Mouse (Mus musculus) midbrain, embryonic 15.5 days (tissue): ENCODE data around the gene Mapk8ip2. TPM values are rescaled to one million over a fixed set of nuclear protein-coding genes. Genes with fewer than 3 reads are reported as not detected.

Experiments used
- ATAC-seq: fragments of 200-750 bp; cut with Nextera tagmentation; replicated peaks from 2 replicates; pipeline ENCODE4 v1.8.0; 2017; ENCODE audit warnings: moderate TSS enrichment
- H3K27ac ChIP-seq: fragments of 300-500 bp; sonication (generic); 2 replicates; pipeline ENCODE4 v1.5.1; 2015; ENCODE audit warnings: mild to moderate bottlenecking, inconsistent platforms
- H3K27me3 ChIP-seq: fragments of 300-500 bp; sonication (generic); replicated peaks from 2 replicates; pipeline ENCODE4 v1.6.1; 2015; ENCODE audit warnings: inconsistent platforms
- H3K36me3 ChIP-seq: fragments of 300-500 bp; sonication (generic); replicated peaks from 2 replicates; pipeline ENCODE4 v1.6.1; 2015; ENCODE audit warnings: inconsistent platforms
- H3K4me1 ChIP-seq: fragments of 300-500 bp; sonication (generic); 2 replicates; pipeline ENCODE4 v1.6.1; 2015; ENCODE audit warnings: inconsistent platforms
- H3K4me2 ChIP-seq: fragments of 300-500 bp; sonication (generic); 2 replicates; pipeline ENCODE4 v1.6.1; 2015; ENCODE audit warnings: inconsistent platforms, mild to moderate bottlenecking, moderate library complexity
- H3K4me3 ChIP-seq: fragments of 300-500 bp; sonication (generic); 2 replicates; pipeline ENCODE4 v1.5.1; 2015; ENCODE audit warnings: mild to moderate bottlenecking, inconsistent platforms
- H3K9ac ChIP-seq: fragments of 300-500 bp; sonication (generic); 2 replicates; pipeline ENCODE4 v1.6.1; 2015; ENCODE audit warnings: mild to moderate bottlenecking, inconsistent platforms
- H3K9me3 ChIP-seq: fragments of 300-500 bp; sonication (generic); 2 replicates; pipeline ENCODE4 v1.6.1; 2016; ENCODE audit warnings: inconsistent platforms
- WGBS: fragments of 180-500 bp; shearing (Covaris S2); methylation state at CpG from one replicate; pipeline ENCODE4 v1.1.7; 2015; ENCODE audit warnings: mixed read lengths; 5-methylcytosine and 5-hydroxymethylcytosine counted together
- polyA plus RNA-seq: library from polyadenylated mRNA; unstranded; fragments of >200 nt; fragmentation: Nextera tagmentation; extraction: Ambion mirVana; gene quantifications from 2 replicates; pipeline ENCODE4 v1.2.1, GENCODE M21; 2015

Gene Mapk8ip2
- polyA plus RNA-seq, 1 experiment from 2014 or later, result 88.5 TPM

DNA sequence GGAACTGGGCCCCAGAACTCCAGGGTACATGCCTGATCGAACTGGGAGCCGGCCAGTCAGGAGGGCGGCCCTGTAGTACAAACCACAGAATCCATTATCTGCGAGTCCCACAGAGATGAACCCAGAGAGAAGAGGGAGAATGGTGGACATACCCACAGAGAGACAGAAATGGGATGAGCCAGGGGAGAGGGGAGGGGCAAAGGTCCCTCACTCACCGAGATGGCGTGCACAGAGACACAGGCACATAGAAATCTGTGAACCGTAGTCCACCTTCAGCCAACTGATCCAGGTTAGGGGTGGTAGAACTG is 21.5 kb downstream of the Mapk8ip2 start:
- no peak overlapping the region; the same call in 1 of the 2 replicates for H3K27ac ChIP-seq
- peak; percentile 4; the same call in 1 of the 2 replicates for ATAC-seq
- WGBS, result 91% methylated on average over 7 of the region's 7 CpGs
- peak overlapping the region; percentile 73 for H3K4me3 ChIP-seq
- H3K36me3 ChIP-seq, result no peaks in the 10 kb centered on the region
- H3K9ac ChIP-seq, result peak overlapping the region; percentile 78
- H3K4me1 ChIP-seq, result peaks cover 24% of the 10 kb centered on the region
- H3K4me2 ChIP-seq, result peak overlapping the region; percentile 95
- no peaks in the 10 kb centered on the region for H3K27me3 ChIP-seq
- no peaks in the 10 kb centered on the region for H3K9me3 ChIP-seq

DNA sequence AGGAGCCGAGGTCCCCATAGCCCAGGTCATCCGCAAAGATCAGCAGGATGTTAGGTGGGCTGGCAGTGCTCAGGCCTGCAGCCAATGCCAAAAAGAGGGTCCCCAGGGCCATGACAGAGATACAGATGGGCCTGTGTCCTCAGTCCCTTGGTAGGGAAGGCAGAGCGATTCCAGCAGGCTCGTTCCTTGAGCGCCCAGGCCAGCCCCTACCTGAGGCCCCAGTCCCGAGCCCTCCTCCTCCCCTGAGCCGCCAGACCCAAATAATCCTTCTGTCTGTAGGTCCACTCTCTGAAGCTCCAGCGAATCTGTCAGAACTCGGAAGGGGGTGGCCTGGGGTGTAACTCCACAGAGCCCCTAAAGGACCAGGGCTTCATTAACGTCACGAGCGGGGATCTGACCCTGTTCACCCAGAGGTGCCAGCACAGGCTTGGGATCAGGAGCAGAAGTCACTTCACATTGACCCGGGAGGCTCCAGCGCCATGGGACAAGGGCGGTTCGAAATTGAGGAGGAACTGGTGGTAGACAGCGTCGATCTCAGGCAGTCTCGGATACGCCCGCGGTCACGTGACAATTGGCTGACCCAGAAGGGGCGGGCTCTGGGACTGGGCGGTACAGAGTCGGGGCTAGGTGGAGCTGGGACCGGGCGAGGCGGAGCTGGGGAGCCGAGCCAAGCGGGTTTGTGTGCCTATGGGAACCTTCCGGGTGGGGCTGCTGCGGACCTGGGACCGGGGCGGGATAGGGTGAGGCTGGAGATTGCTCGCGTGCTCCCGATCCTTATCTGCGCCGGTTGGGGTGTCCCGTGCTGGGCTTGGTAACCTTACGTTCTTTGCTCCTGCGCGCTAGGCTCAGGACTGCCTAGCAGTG is 22.1 kb downstream of the Mapk8ip2 start:
- peak overlapping the region; percentile 89 for H3K27ac ChIP-seq
- peak overlapping the region; percentile 73 for H3K4me3 ChIP-seq
- no peaks in the 10 kb centered on the region for H3K36me3 ChIP-seq
- H3K4me2 ChIP-seq, result peak overlapping the region; percentile 95
- H3K9ac ChIP-seq, result peak overlapping the region; percentile 78
- H3K4me1 ChIP-seq, result peaks cover 24% of the 10 kb centered on the region
- 8% methylated on average over 44 of the region's 44 CpGs for WGBS
- no peaks in the 10 kb centered on the region for H3K27me3 ChIP-seq
- ATAC-seq, result peak; percentile 97
- no peaks in the 10 kb centered on the region for H3K9me3 ChIP-seq

GRCm38 (mm10) chr15:89476475-89476815 is 22.7 kb downstream of the Mapk8ip2 start:
- peak overlapping the region; percentile 95 for H3K4me2 ChIP-seq
- no peaks in the 10 kb centered on the region for H3K36me3 ChIP-seq
- 10% methylated on average over 5 of the region's 5 CpGs for WGBS
- peak overlapping the region; percentile 73 for H3K4me3 ChIP-seq
- peak overlapping the region; percentile 78 for H3K9ac ChIP-seq
- H3K27ac ChIP-seq, result peak overlapping the region; percentile 89
- H3K4me1 ChIP-seq, result peaks cover 24% of the 10 kb centered on the region
- no peaks in the 10 kb centered on the region for H3K9me3 ChIP-seq
- H3K27me3 ChIP-seq, result no peaks in the 10 kb centered on the region
- no peak; the same call in 1 of the 2 replicates for ATAC-seq

DNA sequence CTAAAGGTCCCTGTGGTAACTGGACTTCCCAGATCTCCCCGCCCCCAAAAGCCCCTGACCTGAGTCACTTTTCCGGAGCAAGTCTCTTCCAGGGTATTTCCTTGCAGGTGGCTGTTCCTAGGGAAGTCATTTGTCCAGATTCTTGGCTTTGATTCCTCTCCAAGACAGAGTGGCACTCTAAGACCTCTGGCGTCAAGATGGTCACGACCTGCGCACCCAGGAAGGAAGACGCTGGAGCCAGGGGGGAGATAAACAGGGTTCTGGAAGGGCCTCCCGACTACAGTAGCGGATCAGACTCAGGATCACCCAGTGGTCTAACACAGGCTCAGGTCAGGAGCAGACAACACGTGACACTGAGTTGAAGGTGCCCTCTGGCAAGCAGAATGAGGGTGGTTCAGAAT is 23.4 kb downstream of the Mapk8ip2 start, which contains the start of gene Arsa:
TSS of gene Arsa (minus strand) at position 335 of the 401 bp plus-strand sequence.
- peak within 1 kb of the TSS; percentile 78 for H3K9ac ChIP-seq
- ATAC-seq, result no peak

DNA sequence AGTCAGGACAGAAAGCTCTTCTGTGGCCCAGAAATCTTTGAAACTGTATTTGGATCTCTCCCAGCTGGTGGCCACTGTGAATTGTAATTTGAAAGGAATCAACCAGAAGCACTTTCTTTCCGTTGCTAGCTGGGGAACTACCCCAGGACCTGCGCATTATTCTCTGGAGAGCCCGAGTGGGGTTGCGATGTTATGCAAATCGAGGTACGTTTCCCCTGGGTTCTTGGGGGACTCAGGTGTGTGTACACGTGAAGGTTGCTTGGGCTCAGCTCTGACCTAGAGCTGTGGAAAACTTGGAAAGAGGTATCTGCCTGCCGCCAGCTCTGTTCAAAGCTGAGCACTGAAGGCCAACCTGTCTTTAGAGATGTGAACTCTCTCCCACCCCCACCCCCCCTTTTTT is 24.1 kb downstream of the Mapk8ip2 start:
- 46% methylated on average over 8 of the region's 8 CpGs for WGBS
- no peaks in the 10 kb centered on the region for H3K36me3 ChIP-seq
- peaks cover 24% of the 10 kb centered on the region for H3K4me1 ChIP-seq
- no peaks in the 10 kb centered on the region for H3K9me3 ChIP-seq
- H3K4me3 ChIP-seq, result no peak overlapping the region
- ATAC-seq, result no peak
- H3K27me3 ChIP-seq, result no peaks in the 10 kb centered on the region
- H3K9ac ChIP-seq, result no peak overlapping the region
- no peak overlapping the region for H3K27ac ChIP-seq
- no peak overlapping the region for H3K4me2 ChIP-seq

More for the DNA sequence above, 23.4 kb downstream of the Mapk8ip2 start, which contains the start of gene Arsa:
- Histone ChIP-seq H3K27ac (peak within 1 kb of the TSS; percentile 89), H3K4me3 (peak within 1 kb of the TSS; percentile 73), H3K27me3 (no peaks in the 10 kb centered on the region), H3K36me3 (no peaks in the 10 kb centered on the region), H3K4me1 (peaks cover 24% of the 10 kb centered on the region), H3K4me2 (peak within 1 kb of the TSS; percentile 95), H3K9me3 (no peaks in the 10 kb centered on the region)
- 32% methylated on average over 9 of the region's 9 CpGs for WGBS

DNA sequence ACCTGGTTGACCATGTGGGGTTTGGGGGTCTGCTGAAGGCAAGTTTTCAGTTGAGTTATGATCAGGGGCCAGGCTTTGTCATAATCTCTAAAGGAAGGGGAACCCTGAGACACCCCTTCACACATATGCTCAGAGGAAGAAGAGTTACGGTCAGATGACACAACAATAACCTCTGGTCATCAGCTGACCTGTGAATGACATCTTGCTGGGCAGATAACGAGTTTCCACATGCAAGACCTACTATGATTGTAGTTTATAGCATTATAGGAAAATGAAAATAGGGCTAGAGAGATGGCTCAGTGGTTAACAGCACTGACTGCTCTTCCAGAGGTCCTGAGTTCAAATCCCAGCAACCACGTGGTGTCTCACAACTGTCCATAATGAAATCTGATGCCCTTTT is 24.9 kb downstream of the Mapk8ip2 start:
- H3K36me3 ChIP-seq, result no peaks in the 10 kb centered on the region
- H3K4me3 ChIP-seq, result no peak overlapping the region
- H3K9ac ChIP-seq, result no peak overlapping the region
- WGBS, result 87% methylated on average over 3 of the region's 3 CpGs
- no peaks in the 10 kb centered on the region for H3K27me3 ChIP-seq
- peaks cover 24% of the 10 kb centered on the region for H3K4me1 ChIP-seq
- H3K4me2 ChIP-seq, result no peak overlapping the region
- no peak overlapping the region for H3K27ac ChIP-seq
- no peaks in the 10 kb centered on the region for H3K9me3 ChIP-seq
- ATAC-seq, result no peak

DNA sequence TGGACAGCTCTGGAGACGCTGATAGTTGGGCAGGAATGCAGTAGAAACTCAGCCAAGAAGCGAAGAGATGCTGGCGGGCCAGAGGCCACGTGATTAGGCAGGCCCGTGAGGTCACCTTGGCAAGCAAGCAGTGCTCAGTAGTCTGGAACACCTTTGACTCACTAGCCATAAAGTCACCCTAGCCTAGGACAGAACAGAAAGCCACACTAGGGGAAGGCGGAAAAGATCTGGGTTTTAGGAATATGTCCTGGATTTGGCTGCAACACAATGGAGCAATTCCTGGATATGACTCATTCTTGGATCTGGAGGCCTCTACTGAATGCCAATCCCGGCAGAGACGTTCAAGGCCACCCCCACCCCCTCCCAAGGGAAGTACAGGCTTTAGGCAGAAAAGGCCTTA is 26.9 kb downstream of the Mapk8ip2 start:
- H3K4me2 ChIP-seq, result no peak overlapping the region
- H3K27ac ChIP-seq, result no peak overlapping the region
- no peak overlapping the region for H3K9ac ChIP-seq
- no peaks in the 10 kb centered on the region for H3K9me3 ChIP-seq
- H3K36me3 ChIP-seq, result no peaks in the 10 kb centered on the region
- H3K4me3 ChIP-seq, result no peak overlapping the region
- ATAC-seq, result no peak
- H3K27me3 ChIP-seq, result no peaks in the 10 kb centered on the region
- 82% methylated on average over 8 of the region's 8 CpGs for WGBS
- peaks cover 17% of the 10 kb centered on the region for H3K4me1 ChIP-seq

DNA sequence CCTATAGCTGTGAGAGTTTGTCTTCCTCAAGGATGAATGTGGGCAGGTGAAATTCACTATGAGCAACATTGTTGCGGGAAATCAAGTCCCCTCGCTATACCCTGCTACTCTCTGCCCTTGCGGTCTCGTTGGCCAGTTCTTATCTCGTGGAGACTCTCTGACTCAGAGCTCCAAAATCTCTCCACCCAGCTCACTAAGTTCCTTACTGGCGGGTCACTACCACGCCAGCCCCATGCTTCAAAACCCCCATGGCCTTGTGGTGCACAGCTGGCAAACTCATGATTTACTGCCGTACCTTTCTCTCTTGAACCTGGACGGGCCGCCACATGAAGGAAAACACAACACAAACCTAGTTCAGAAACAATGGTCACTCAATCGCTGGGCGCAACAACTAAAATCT is 34.5 kb downstream of the Mapk8ip2 start:
- Histone ChIP-seq H3K9me3 (no peaks in the 10 kb centered on the region), H3K27me3 (no peaks in the 10 kb centered on the region), H3K36me3 (no peaks in the 10 kb centered on the region), H3K4me3 (no peak overlapping the region), H3K27ac (no peak overlapping the region), H3K9ac (no peak overlapping the region), H3K4me1 (no peaks in the 10 kb centered on the region), H3K4me2 (no peak overlapping the region)
- WGBS, result 83% methylated on average over 12 of the region's 12 CpGs
- ATAC-seq, result no peak

GRCm38 (mm10) chr15:89488611-89489117 is 35.0 kb downstream of the Mapk8ip2 start:
- Histone ChIP-seq H3K27me3 (no peaks in the 10 kb centered on the region), H3K4me1 (no peaks in the 10 kb centered on the region), H3K27ac (no peak overlapping the region), H3K36me3 (no peaks in the 10 kb centered on the region), H3K9me3 (no peaks in the 10 kb centered on the region), H3K4me3 (no peak overlapping the region), H3K4me2 (no peak overlapping the region), H3K9ac (no peak overlapping the region)
- WGBS, result 56% methylated on average over 14 of the region's 14 CpGs
- no peak for ATAC-seq

DNA sequence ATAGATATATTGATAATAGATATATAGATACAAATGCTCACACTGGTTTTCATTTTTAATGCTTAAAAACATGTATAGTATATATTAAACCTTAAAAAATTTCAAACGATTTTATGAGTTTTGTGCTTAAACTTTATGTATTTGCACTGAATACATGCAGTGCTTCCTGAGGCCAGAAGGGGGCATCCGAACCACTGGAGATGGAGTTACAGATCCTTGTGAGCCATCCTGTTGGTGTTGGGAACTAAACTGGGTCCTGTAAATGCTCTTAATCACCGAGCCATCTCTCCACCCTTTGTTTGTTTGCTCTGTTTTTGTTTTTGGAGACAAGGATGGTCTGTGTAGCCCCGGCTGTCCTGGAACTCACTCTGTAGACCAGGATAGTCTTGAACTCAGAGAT is 41.3 kb downstream of the Mapk8ip2 start:
- H3K36me3 ChIP-seq, result no peaks in the 10 kb centered on the region
- H3K4me2 ChIP-seq, result no peak overlapping the region
- no peak overlapping the region for H3K9ac ChIP-seq
- H3K4me3 ChIP-seq, result no peak overlapping the region
- 88% methylated on average over 4 of the region's 4 CpGs for WGBS
- ATAC-seq, result no peak
- H3K27ac ChIP-seq, result no peak overlapping the region
- peaks cover 18% of the 10 kb centered on the region for H3K4me1 ChIP-seq
- H3K9me3 ChIP-seq, result no peaks in the 10 kb centered on the region
- H3K27me3 ChIP-seq, result peaks cover 10% of the 10 kb centered on the region

- Histone ChIP-seq H3K36me3 (no peaks in the 10 kb centered on the region), H3K9me3 (no peaks in the 10 kb centered on the region), H3K4me2 (no peak overlapping the region), H3K4me3 (no peak overlapping the region), H3K4me1 (peaks cover 24% of the 10 kb centered on the region), H3K27me3 (peaks cover 10% of the 10 kb centered on the region), H3K27ac (no peak overlapping the region), H3K9ac (no peak overlapping the region)
- 7% methylated on average over 4 of the region's 4 CpGs for WGBS
- no peak for ATAC-seq
These were observed 42.4 kb downstream of the Mapk8ip2 start for GRCm38 (mm10) chr15:89496131-89496530.

- Histone ChIP-seq H3K4me3 (no peak overlapping the region), H3K4me2 (no peak overlapping the region), H3K36me3 (no peaks in the 10 kb centered on the region), H3K27me3 (peaks cover 10% of the 10 kb centered on the region), H3K4me1 (peaks cover 24% of the 10 kb centered on the region), H3K9ac (no peak overlapping the region), H3K27ac (no peak overlapping the region), H3K9me3 (no peaks in the 10 kb centered on the region)
- 17% methylated on average over 2 of the region's 2 CpGs for WGBS
- ATAC-seq, result no peak
These were observed 43.1 kb downstream of the Mapk8ip2 start for GRCm38 (mm10) chr15:89496841-89497240.
